Mouse (Mus musculus) Patski (cell line): Measurements from ENCODE around the gene Pear1. TPM values are rescaled to one million over a fixed set of nuclear protein-coding genes. Genes with fewer than 3 reads are reported as not detected.

Source experiments
- ATAC-seq: fragments of 100-300 bp; one replicate; pipeline ENCODE4 v1.8.0; 2021
- CTCF ChIA-PET: fragments of 350-600 bp; sonication (Branson Sonifier 250); formaldehyde crosslinking; loops from one replicate; lab custom pipeline; 2022; ENCODE audit warnings: inconsistent platforms; lab: Charles Lee
- POLR2A ChIA-PET: fragments of 350-600 bp; sonication (Branson Sonifier 250); formaldehyde crosslinking; loops from one replicate; lab custom pipeline; 2022; ENCODE audit warnings: antibody characterized with exemption, inconsistent platforms; lab: Charles Lee
- DNase-seq: peaks from one replicate; pipeline ENCODE4 v3.0.0-alpha.2; 2011; ENCODE audit warnings: low read depth, low spot score
- H3K27me3 ChIP-seq: fragments of 371-371 bp; one replicate; pipeline ENCODE4 v1.5.1; 2021
- CTCF ChIP-seq: fragments of 100-300 bp; IDR thresholded peaks from one replicate; pipeline ENCODE4 v1.5.1; 2021
- in situ Hi-C: fragments of 300-500 bp; cut with MboI; formaldehyde crosslinking; loops from 3 replicates; pipeline ENCODE4 v1.11.1; 2018; ENCODE audit warnings: low pct_unique_long_range_greater_than_20kb, mixed read lengths
- polyA plus RNA-seq: library from polyadenylated mRNA; unstranded; gene quantifications from one replicate; pipeline ENCODE4 v1.2.3, GENCODE M21; 2021

Pear1 gene
- polyA plus RNA-seq, 1 experiment from 2014 or later: 2.8 TPM

DNA sequence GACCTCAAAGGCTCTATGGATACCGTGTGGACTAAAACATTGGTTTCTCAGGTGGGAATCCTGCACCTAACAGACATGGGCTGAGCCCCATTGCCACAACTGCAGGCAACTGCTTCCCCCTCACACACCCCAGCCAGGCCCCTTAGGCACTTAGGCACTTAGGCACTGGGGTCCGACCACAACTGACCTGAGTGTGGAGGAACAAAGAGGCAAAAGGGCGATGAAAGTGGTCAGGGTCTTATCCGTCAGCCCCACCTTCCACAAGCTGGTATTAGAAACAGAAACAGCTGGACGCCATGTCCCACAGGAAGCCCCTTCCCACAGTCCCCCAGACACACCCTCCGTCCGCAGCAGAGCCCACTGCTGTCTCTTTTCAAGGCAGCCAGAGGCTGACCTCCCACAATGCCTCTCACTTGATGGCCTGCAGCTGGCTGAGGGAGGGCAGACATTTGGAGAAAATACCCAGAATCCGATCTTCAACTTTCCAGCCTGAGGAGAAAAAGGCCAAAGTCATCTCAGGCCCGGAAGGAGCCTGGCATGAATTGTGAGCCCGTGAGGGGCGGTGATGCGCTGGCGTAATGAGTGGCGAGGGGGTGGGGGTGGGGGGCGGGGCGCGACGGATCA is 79.0 kb downstream of the Pear1 start:
- no peak for DNase-seq
- CTCF ChIA-PET: interaction anchor here (1.2 kb wide), 1 partner anchor 72 kb away, joined by 3 read pairs; no protein-coding TSS in a partner anchor
- no peak for TF ChIP-seq CTCF
- POLR2A ChIA-PET: interaction anchor here (0.6 kb wide), 1 partner anchor 203 kb away, joined by 6 read pairs; no protein-coding TSS in a partner anchor
- no peak for ATAC-seq
- in situ Hi-C loops: no loop called here
- H3K27me3 ChIP-seq: no peaks in the 10 kb centered on the region

DNA sequence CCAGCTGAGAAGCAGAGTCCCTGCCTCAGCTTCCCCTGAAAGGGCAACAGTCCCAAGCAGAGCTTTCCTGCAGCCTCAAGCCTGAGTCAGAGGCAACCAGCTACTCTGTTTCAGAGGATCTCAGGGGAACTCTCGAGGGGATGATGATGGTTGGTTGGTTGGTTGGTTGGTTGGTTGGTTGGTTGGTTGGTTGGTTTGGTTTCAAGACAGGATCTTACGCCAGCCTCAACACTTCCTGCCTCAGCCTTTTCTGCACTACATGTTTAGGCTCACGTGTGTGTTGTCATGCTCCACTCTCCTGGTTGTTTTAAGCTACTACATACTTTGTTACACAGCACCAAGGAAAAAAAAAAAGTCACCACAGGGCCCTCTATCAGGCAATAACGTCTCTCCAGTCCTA is 80.2 kb downstream of the Pear1 start:
- in situ Hi-C loops: no loop called here
- no peak for DNase-seq
- ATAC-seq: no peak
- H3K27me3 ChIP-seq: no peaks in the 10 kb centered on the region
- no peak for TF ChIP-seq CTCF
- POLR2A ChIA-PET: interaction anchor here (1.4 kb wide), 1 partner anchor 15 kb away, joined by 3 read pairs; no protein-coding TSS in a partner anchor
- CTCF ChIA-PET: interaction anchor here (1.7 kb wide), 1 partner anchor 24 kb away, joined by 4 read pairs; no protein-coding TSS in a partner anchor

DNA sequence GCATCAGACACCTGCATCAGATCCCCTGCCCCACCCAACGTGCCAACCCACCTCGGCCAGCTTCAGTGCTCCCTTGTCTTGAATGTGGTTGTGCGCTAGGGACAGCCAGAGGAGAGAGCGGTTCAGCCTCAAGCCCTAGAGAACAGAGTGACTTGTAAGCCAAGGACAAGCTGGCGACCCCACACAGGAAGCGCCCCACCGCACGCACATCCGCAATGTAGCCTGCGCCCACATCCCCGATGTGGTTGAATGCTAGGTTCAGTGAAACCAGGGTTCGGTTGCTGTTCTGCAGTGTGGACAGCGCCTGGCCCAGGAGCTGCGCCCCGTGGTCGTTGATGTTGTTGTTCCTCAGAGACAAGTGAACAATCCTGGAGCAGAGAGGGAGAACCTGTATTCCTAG is 81.4 kb downstream of the Pear1 start:
- no peak for TF ChIP-seq CTCF
- DNase-seq (no peak), ATAC-seq (no peak)
- H3K27me3 ChIP-seq: no peaks in the 10 kb centered on the region
- ChIA-PET CTCF (interaction anchor here (1.4 to 1.7 kb wide), 3 partner anchors 10 to 26 kb away, joined by 4 to 5 read pairs (median 4); no protein-coding TSS in a partner anchor), POLR2A (interaction anchor here (1.4 kb wide), 1 partner anchor 13 kb away, joined by 3 read pairs; no protein-coding TSS in a partner anchor)
- in situ Hi-C loops: no loop called here

DNA sequence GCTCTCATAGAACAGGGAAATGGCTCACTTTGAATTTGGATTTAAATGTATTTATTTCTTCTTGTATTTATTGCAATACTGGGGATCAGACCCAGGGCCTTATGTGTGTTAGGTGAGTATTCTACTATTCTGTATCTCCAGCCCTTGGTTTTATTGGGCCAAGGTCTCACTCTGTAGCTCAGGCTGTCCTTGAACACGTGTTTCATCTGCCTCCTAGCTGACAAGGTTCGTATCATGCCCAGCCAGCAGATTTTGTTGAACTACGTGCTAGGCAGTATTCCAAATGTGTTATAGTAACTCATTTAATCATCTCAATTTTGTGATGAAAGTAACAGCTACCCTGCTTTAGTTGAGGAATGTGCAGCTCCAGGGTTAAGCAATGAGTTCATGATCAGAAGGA is 82.1 kb downstream of the Pear1 start:
- ATAC-seq (no peak), DNase-seq (no peak)
- POLR2A ChIA-PET: no interaction called here
- H3K27me3 ChIP-seq: no peaks in the 10 kb centered on the region
- in situ Hi-C loops: no loop called here
- CTCF ChIA-PET: interaction anchor here (1.0 to 1.7 kb wide), 3 partner anchors 9 to 180 kb away, joined by 4 to 5 read pairs (median 4); no protein-coding TSS in a partner anchor
- TF ChIP-seq CTCF: no peak

DNA sequence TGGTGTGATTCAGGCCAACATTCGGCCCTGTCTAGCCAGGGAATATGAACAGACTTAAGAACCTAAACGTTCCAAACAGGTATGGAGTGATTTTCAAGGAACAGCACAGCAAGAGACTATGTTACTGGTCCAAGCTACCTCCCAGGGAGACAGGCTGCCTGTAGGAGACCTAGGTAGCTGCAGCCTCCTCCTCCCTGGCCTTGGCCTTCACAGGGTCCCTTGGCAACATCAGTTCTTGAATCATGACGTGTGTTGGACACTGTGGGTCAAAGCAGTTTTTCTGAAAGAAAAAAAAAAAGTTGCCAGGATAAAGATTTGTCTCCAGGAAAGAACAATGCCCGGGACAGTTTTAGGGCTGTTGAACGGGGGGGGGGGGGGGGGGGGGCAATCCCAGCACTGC is 85.2 kb downstream of the Pear1 start:
- no peak for DNase-seq
- CTCF ChIA-PET: no interaction called here
- H3K27me3 ChIP-seq: no peaks in the 10 kb centered on the region
- POLR2A ChIA-PET: interaction anchor here (0.6 to 1.1 kb wide), 2 partner anchors 57 to 365 kb away, joined by 3 to 4 read pairs; no protein-coding TSS in a partner anchor
- ATAC-seq: no peak
- no peak for TF ChIP-seq CTCF
- in situ Hi-C loops: no loop called here

DNA sequence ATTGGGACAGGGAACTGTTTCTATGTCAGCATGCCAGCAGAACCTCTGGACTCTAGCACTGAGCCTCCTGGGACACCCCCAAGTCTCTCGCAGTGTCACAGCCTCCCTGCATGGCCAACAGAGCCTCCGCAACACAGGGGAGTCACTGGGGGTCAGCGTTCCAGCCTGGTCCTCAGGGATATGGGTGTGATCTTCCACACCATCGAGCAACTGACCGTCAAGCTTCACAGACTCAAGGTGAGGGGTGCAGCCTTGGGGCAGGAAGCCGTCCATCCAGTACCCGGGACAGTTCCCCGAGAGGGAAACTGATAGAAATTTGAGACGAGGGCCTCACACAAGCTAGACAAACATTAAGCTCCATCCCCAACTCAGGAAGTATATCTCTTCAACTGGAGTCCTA is 88.8 kb downstream of the Pear1 start:
- TF ChIP-seq CTCF: no peak
- DNase-seq (no peak), ATAC-seq (no peak)
- H3K27me3 ChIP-seq: no peaks in the 10 kb centered on the region
- POLR2A ChIA-PET: interaction anchor here (1.4 kb wide), 1 partner anchor 13 kb away, joined by 3 read pairs; no protein-coding TSS in a partner anchor
- CTCF ChIA-PET: interaction anchor here (1.2 to 2.0 kb wide), 3 partner anchors 11 to 80 kb away, joined by 3 to 7 read pairs (median 4); no protein-coding TSS in a partner anchor
- in situ Hi-C loops: no loop called here

DNA sequence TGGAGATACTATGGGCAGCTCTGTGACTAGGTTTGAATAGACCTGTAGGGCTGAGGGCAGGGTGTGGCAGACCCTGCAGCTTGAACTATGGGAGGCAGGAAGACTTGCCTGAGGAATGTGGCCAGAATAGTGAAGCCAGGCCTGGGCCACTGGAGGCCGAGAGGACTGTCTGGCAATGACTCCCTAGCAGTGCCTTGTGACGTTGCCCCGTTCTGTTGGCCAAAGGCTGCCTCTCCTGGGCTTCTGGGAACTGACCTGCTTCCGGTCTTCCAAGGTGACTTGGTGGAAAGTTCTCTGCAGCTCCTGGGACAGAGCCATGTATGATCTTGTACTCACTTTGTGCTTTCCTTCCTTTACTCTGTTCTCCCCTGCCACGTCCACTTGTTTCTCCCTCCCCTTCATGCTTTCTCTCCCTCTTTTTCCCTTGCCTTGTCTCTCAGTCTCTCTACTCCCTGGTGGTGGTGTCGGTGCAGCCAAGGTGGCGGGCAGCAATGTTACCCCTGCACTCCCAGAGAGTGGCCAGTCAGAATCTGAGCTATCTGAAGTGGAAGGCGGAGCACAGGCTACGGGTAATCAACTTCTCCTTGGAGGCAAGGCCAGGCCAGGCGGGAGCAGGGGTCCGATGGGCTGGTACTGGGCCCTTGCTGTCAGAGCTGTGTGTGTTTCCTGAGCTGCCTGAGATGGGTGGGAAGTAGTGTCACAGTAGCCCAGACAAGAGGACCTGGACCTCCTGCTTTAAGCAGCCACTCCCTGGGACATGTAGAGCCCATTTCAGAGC is 89.9 kb downstream of the Pear1 start:
- POLR2A ChIA-PET: no interaction called here
- DNase-seq (no peak), ATAC-seq (no peak)
- in situ Hi-C loops: no loop called here
- no peak for TF ChIP-seq CTCF
- no peaks in the 10 kb centered on the region for H3K27me3 ChIP-seq
- CTCF ChIA-PET: interaction anchor here (1.2 to 1.3 kb wide), 2 partner anchors 8 to 22 kb away, joined by 4 read pairs; no protein-coding TSS in a partner anchor

DNA sequence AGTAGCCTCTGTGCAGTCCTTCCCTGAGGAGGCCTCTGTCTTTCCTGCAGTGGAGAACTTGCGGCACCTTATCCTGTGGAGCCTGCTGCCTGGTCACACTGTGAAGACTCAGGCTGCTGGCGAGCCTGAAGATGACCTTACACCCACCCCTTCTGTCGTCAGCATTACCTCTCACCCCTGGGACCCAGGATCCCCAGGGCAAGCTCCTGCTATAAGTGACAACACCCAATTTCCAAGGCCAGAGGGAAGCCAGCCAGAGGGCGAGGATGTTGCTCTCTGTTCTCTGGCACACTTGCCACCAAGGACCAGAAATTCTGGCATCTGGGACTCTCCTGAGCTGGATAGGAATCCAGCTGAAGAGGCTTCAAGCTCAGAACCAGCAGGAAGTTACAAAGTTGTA is 91.0 kb downstream of the Pear1 start:
- H3K27me3 ChIP-seq: no peaks in the 10 kb centered on the region
- POLR2A ChIA-PET: no interaction called here
- DNase-seq (no peak), ATAC-seq (no peak)
- TF ChIP-seq CTCF: no peak
- in situ Hi-C loops: no loop called here
- CTCF ChIA-PET: interaction anchor here (1.3 kb wide), 2 partner anchors 10 to 19 kb away, joined by 3 to 4 read pairs; no protein-coding TSS in a partner anchor

DNA sequence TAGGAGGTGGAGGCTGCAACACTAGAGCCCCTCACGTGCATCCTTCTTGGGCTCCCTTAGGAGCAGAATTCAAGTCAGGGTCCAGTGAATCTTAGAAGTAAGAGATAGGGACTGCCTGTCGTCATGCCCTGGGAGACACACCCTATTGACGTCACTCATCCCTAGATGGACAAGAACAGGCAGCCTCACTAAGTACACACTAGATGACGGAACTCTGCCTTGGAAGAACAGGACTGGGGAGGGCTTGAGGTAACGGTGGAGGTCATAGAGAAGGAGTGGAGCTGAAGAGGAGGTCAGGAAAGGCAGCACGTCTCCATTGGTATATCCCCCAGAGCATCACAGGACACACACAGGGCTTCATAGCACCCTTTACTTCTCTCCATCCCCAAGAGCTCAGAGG is 95.4 kb downstream of the Pear1 start:
- DNase-seq (no peak), ATAC-seq (no peak)
- ChIA-PET CTCF (interaction anchor here (1.8 kb wide), 1 partner anchor 10 kb away, joined by 4 read pairs; no protein-coding TSS in a partner anchor), POLR2A (interaction anchor here (1.2 kb wide), 1 partner anchor 15 kb away, joined by 3 read pairs; no protein-coding TSS in a partner anchor)
- TF ChIP-seq CTCF: no peak
- H3K27me3 ChIP-seq: no peaks in the 10 kb centered on the region
- in situ Hi-C loops: no loop called here

DNA sequence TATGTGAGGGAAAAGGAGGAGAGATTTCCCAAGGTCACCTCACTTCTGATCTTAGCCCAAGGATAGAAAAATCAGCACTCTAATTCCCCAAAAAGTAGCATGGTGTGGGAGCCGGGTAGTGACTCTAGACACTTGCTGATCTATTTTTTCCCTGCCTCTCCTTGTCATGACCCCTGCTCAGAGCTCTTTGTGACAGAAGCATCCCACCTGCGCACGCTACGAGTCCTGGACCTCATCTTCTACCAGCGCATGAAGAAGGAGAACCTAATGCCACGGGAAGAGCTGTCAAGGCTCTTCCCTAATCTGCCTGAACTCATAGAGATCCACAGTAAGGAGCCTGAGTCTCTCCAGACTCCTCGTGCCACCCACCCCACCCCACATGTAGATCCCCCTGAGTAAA is 97.9 kb downstream of the Pear1 start:
- in situ Hi-C loops: no loop called here
- ChIA-PET CTCF (no interaction called here), POLR2A (no interaction called here)
- TF ChIP-seq CTCF: no peak
- no peak for DNase-seq
- no peak for ATAC-seq
- H3K27me3 ChIP-seq: no peaks in the 10 kb centered on the region
